Mouse (Mus musculus) CH12.LX (cell line): ENCODE measurements around the gene Gm5431. TPM values are rescaled to one million over a fixed set of nuclear protein-coding genes. Genes with fewer than 3 reads are reported as not detected.
A peak's percentile ranks its signal among the peaks of the same experiment; 100 is the strongest.

Experiments
- DNase-seq: peaks from one replicate; pipeline ENCODE4 v3.0.0-alpha.2; 2013; ENCODE audit errors: extremely low read depth
- H3K27ac ChIP-seq: 2 replicates; pipeline ENCODE4 v1.5.1; 2012; ENCODE audit warnings: low read depth, mild to moderate bottlenecking, control low read depth, moderate library complexity; ENCODE audit not compliant: insufficient read depth
- H3K27me3 ChIP-seq: replicated peaks from 2 replicates; pipeline ENCODE3; 2012; ENCODE audit warnings: inconsistent platforms
- H3K36me3 ChIP-seq, 2 experiments: replicated peaks in 1 of 2; 2 replicates each; pipeline versions ENCODE3 to v1.6.1; 2012; ENCODE audit warnings: inconsistent platforms in 1 of 2, low read length in 1 of 2, mild to moderate bottlenecking in 1 of 2, mixed read lengths in 1 of 2, moderate library complexity in 1 of 2; ENCODE audit not compliant: control insufficient read depth in 1 of 2, insufficient read depth in 1 of 2
- H3K4me1 ChIP-seq, 2 experiments: 2 replicates each; pipeline ENCODE4 v1.6.1; 2012; ENCODE audit warnings: inconsistent platforms in 1 of 2, moderate library complexity in 1 of 2; ENCODE audit not compliant: insufficient read depth in 2 of 2, control insufficient read depth in 1 of 2
- H3K4me2 ChIP-seq: 2 replicates; pipeline ENCODE4 v1.6.1; 2012; ENCODE audit warnings: low read depth, mild to moderate bottlenecking, control low read depth; ENCODE audit not compliant: poor library complexity, insufficient read depth, severe bottlenecking
- H3K4me3 ChIP-seq, 3 experiments: fragments of 150-350 bp in 1 of 3; sonication (generic) in 1 of 3; replicated peaks in 1 of 3; 2 replicates each; pipeline versions ENCODE3 to v1.5.1; 2011 to 2012; ENCODE audit warnings: low read depth in 2 of 3, low read length in 2 of 3, mild to moderate bottlenecking in 2 of 3, moderate library complexity in 2 of 3, control low read depth in 1 of 3, improper control_type of control experiment in 1 of 3, inconsistent platforms in 1 of 3, mixed read lengths in 1 of 3; ENCODE audit not compliant: poor library complexity in 1 of 3
- H3K79me2 ChIP-seq: replicated peaks from 2 replicates; pipeline ENCODE4 v1.6.1; 2012; ENCODE audit warnings: mild to moderate bottlenecking, moderate library complexity; ENCODE audit not compliant: control insufficient read depth, poor library complexity, insufficient read depth, severe bottlenecking; ENCODE audit errors: extremely low read depth
- H3K9ac ChIP-seq: 2 replicates; pipeline ENCODE4 v1.6.1; 2012; ENCODE audit warnings: low read depth, mild to moderate bottlenecking, control low read depth, moderate library complexity; ENCODE audit not compliant: insufficient read depth
- H3K9me3 ChIP-seq: replicated peaks from 2 replicates; pipeline ENCODE3; 2012; ENCODE audit warnings: low read length, inconsistent platforms, mixed read lengths
- CTCF ChIP-seq, 2 experiments: IDR thresholded peaks in 1 of 2; conservative IDR thresholded peaks in 1 of 2; 2 replicates each; pipeline ENCODE4 v1.5.1; 2011 to 2012; ENCODE audit warnings: low read depth in 2 of 2, low read length in 2 of 2, improper control_type of control experiment in 1 of 2, inconsistent platforms in 1 of 2, mild to moderate bottlenecking in 1 of 2, moderate library complexity in 1 of 2
- E2F4 ChIP-seq: IDR thresholded peaks from 2 replicates; pipeline ENCODE4 v1.6.1; 2011; ENCODE audit warnings: low read depth, low read length, improper control_type of control experiment; ENCODE audit not compliant: insufficient replicate concordance
- ELF1 ChIP-seq: IDR thresholded peaks from 2 replicates; pipeline ENCODE4 v1.6.1; 2014; ENCODE audit warnings: low read depth, mild to moderate bottlenecking, inconsistent platforms, low read length, improper control_type of control experiment
- ETS1 ChIP-seq: conservative IDR thresholded peaks from 2 replicates; pipeline ENCODE4 v1.6.1; 2012; ENCODE audit warnings: low read depth, mild to moderate bottlenecking, inconsistent platforms, low read length, improper control_type of control experiment, moderate library complexity
- IRF4 ChIP-seq: IDR thresholded peaks from 2 replicates; pipeline ENCODE4 v1.6.1; 2014; ENCODE audit warnings: low read depth, mild to moderate bottlenecking, inconsistent platforms, low read length, improper control_type of control experiment
- JUND ChIP-seq: conservative IDR thresholded peaks from 2 replicates; pipeline ENCODE4 v1.6.1; 2011; ENCODE audit warnings: low read depth, low read length, improper control_type of control experiment
- KAT2A ChIP-seq: IDR thresholded peaks from 2 replicates; pipeline ENCODE4 v1.6.1; 2012; ENCODE audit warnings: low read length, improper control_type of control experiment, inconsistent platforms; ENCODE audit not compliant: insufficient replicate concordance
- MAFK ChIP-seq: IDR thresholded peaks from 2 replicates; pipeline ENCODE4 v1.6.1; 2011; ENCODE audit warnings: low read length, improper control_type of control experiment; ENCODE audit not compliant: insufficient replicate concordance
- MAX ChIP-seq: IDR thresholded peaks from 2 replicates; pipeline ENCODE4 v1.6.1; 2011; ENCODE audit warnings: low read length, improper control_type of control experiment
- MAZ ChIP-seq: IDR thresholded peaks from 2 replicates; pipeline ENCODE4 v1.6.1; 2012; ENCODE audit warnings: low read depth, mild to moderate bottlenecking, inconsistent platforms, low read length, improper control_type of control experiment, moderate library complexity
- MXI1 ChIP-seq: IDR thresholded peaks from 2 replicates; pipeline ENCODE4 v1.6.1; 2011; ENCODE audit warnings: mild to moderate bottlenecking, low read depth, low read length, improper control_type of control experiment
- NELFE ChIP-seq: IDR thresholded peaks from 2 replicates; pipeline ENCODE4 v1.6.1; 2011; ENCODE audit warnings: low read depth, low read length, improper control_type of control experiment
- POLR2A ChIP-seq: IDR thresholded peaks from 2 replicates; pipeline ENCODE4 v1.6.1; 2011; ENCODE audit warnings: low read depth, mild to moderate bottlenecking, improper control_type of control experiment, low read length
- RAD21 ChIP-seq: IDR thresholded peaks from 2 replicates; pipeline ENCODE4 v1.6.1; 2011; ENCODE audit warnings: low read depth, mild to moderate bottlenecking, low read length, improper control_type of control experiment, moderate library complexity
- SIN3A ChIP-seq: IDR thresholded peaks from 2 replicates; pipeline ENCODE4 v1.6.1; 2012; ENCODE audit warnings: low read length, improper control_type of control experiment, inconsistent platforms
- SMC3 ChIP-seq: IDR thresholded peaks from 2 replicates; pipeline ENCODE4 v1.6.1; 2011; ENCODE audit warnings: low read depth, low read length, improper control_type of control experiment
- TBP ChIP-seq: conservative IDR thresholded peaks from 2 replicates; pipeline ENCODE4 v1.6.1; 2011; ENCODE audit warnings: low read depth, low read length, improper control_type of control experiment
- TCF12 ChIP-seq: IDR thresholded peaks from 2 replicates; pipeline ENCODE4 v1.6.1; 2014; ENCODE audit warnings: low read depth, mild to moderate bottlenecking, inconsistent platforms, low read length, improper control_type of control experiment
- USF1 ChIP-seq: IDR thresholded peaks from 2 replicates; pipeline ENCODE4 v1.6.1; 2014; ENCODE audit warnings: low read depth, mild to moderate bottlenecking, inconsistent platforms, low read length, improper control_type of control experiment
- ZC3H11A ChIP-seq: IDR thresholded peaks from 2 replicates; pipeline ENCODE4 v1.6.1; 2012; ENCODE audit warnings: low read depth, mild to moderate bottlenecking, inconsistent platforms, low read length, improper control_type of control experiment
- ZMIZ1 ChIP-seq: IDR thresholded peaks from 2 replicates; pipeline ENCODE4 v1.6.1; 2012; ENCODE audit warnings: low read depth, mild to moderate bottlenecking, inconsistent platforms, low read length, improper control_type of control experiment
- ZNF384 ChIP-seq: IDR thresholded peaks from 2 replicates; pipeline ENCODE4 v1.6.1; 2012; ENCODE audit warnings: low read depth, low read length, improper control_type of control experiment, inconsistent platforms
- dilution Hi-C: fragments of 300-500 bp; cut with MboI; formaldehyde crosslinking; loops from 2 replicates; pipeline ENCODE4 v1.14.3; 2020; ENCODE audit warnings: low sequenced_read_pairs; ENCODE audit not compliant: extremely low pct_unique_long_range_greater_than_20kb, extremely low pct_ligation_motif_present
- in situ Hi-C: fragments of 300-500 bp; cut with MboI; formaldehyde crosslinking; loops from 3 replicates; pipeline ENCODE4 v1.14.3; 2019; ENCODE audit warnings: low sequenced_read_pairs, low pct_ligation_motif_present, low pct_unique_long_range_greater_than_20kb, mixed read lengths
- polyA plus RNA-seq: library from polyadenylated mRNA; unstranded; fragments of >175 nt; gene quantifications from 2 replicates; pipeline ENCODE4 v1.2.1, GENCODE M21; 2012; ENCODE audit warnings: low read depth; ENCODE audit not compliant: insufficient read length
- total RNA-seq, 2 experiments: library from RNA; depleted of rRNA; stranded (reverse); fragments of 300-350 nt in 1 of 2; fragments of >200 nt in 1 of 2; gene quantifications; 2 replicates each; pipeline ENCODE4 v1.2.3; 2012 to 2014

The Gm5431 gene
- total and polyA plus RNA-seq, 3 experiments, result 0.89 to 4.9 (median 2.0) TPM

- in situ Hi-C loops (loop anchor here (25.0 kb wide), 2 partner anchors 277 to 548 kb away; partner anchors contain the start of gene Olfr1389), dilution Hi-C loops (no loop called here)
- H3K9ac ChIP-seq, result no peak overlapping the region
- peaks cover 12% of the 10 kb centered on the region for H3K79me2 ChIP-seq
- H3K4me1 ChIP-seq, result peaks cover 0 to 15% of the 10 kb centered on the region in 2 experiments; a peak in 2 of 4 replicates
- TF ChIP-seq USF1 (no peak), MAX (no peak), MAZ (no peak), KAT2A (no peak), ZNF384 (no peak), SMC3 (no peak)
- DNase-seq, result no peak
- H3K9me3 ChIP-seq, result no peaks in the 10 kb centered on the region
- H3K36me3 ChIP-seq, result peaks cover 25 to 48% of the 10 kb centered on the region in 2 experiments
- no peaks in the 10 kb centered on the region for H3K27me3 ChIP-seq
- no peak overlapping the region for H3K4me3 ChIP-seq
- H3K4me2 ChIP-seq, result no peak overlapping the region
- H3K27ac ChIP-seq, result no peak overlapping the region
These were observed 38.2 kb downstream of the Gm5431 start for GRCm38 (mm10) chr11:48863808-48864207.

DNA sequence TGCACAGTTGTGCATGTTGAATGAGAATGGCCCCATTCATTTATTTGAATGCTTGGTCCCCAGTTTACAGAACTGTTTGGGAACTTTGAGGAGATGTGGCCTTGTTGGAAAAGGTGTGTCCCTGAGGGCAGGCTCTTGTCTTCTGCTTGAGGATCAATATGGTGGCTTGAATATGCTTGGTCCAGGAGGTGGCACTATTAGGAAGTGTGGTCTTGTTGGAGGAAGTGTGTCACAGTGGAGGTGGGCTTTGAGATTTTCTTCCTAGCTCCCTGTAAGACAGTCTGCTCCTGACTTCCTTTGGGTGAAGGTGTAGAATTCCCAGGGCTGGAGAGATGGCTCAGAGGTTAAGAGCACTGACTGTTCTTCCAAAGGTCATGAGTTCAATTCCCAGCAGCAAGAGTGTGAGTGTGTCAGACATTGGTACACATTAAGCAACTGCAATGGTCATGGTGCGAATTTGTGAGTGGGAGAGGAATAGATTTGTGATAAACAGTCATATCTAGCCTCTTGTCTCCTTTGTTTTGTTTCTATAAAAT lies 39.2 kb downstream of the Gm5431 start:
- dilution Hi-C loops, result no loop called here
- H3K27ac ChIP-seq, result no peak overlapping the region
- in situ Hi-C loops, result loop anchor here (25.0 kb wide), 2 partner anchors 276 to 549 kb away; partner anchors contain the start of gene Olfr1389
- DNase-seq, result no peak
- peaks cover 25 to 44% of the 10 kb centered on the region in 2 experiments for H3K36me3 ChIP-seq
- no peaks in the 10 kb centered on the region for H3K27me3 ChIP-seq
- H3K4me3 ChIP-seq, result no peak overlapping the region
- peaks cover 7% of the 10 kb centered on the region for H3K79me2 ChIP-seq
- H3K9ac ChIP-seq, result no peak overlapping the region
- H3K4me1 ChIP-seq, result peaks cover 0 to 15% of the 10 kb centered on the region in 2 experiments; a peak in 2 of 4 replicates
- no peaks in the 10 kb centered on the region for H3K9me3 ChIP-seq
- TF ChIP-seq ELF1 (peak; percentile 54), MAZ (no peak), MAX (no peak), TBP (peak; percentile 97), SMC3 (peak; percentile 74), ZNF384 (peak; percentile 61; the same call in 1 of the 2 replicates), CTCF (conservative IDR thresholded peaks at IDR 0.05 in 1 of 2, IDR thresholded peaks at IDR 0.05 in 1 of 2; ENCODE audit: low read depth in 2 of 2, low read length in 2 of 2) (peak in 1 of 2 experiments; percentile 61; a peak in 2 of 4 replicates), ZMIZ1 (no peak), RAD21 (peak; percentile 42)
- H3K4me2 ChIP-seq, result no peak overlapping the region

GRCm38 (mm10) chr11:48859014-48859413 lies 43.0 kb downstream of the Gm5431 start:
- Histone ChIP-seq H3K9ac (peak overlapping the region; percentile 59), H3K27ac (no peak overlapping the region), H3K36me3 (peaks cover 0 to 9% of the 10 kb centered on the region in 2 experiments), H3K4me2 (peak overlapping the region; percentile 76), H3K4me3 (peak overlapping the region; percentile 58 to 66 (median 66)), H3K9me3 (peaks cover 3% of the 10 kb centered on the region), H3K4me1 (peaks cover 0 to 22% of the 10 kb centered on the region in 2 experiments; a peak in 2 of 4 replicates), H3K79me2 (no peaks in the 10 kb centered on the region), H3K27me3 (peaks cover 2% of the 10 kb centered on the region)
- in situ Hi-C loops (loop anchor here (5.0 to 25.0 kb wide), 3 partner anchors 72 to 553 kb away; partner anchors contain the start of gene Olfr1389), dilution Hi-C loops (no loop called here)
- peak; percentile 89 for DNase-seq
- peak; percentile 61 for TF ChIP-seq JUND
- TF ChIP-seq NELFE, result peak; percentile 39; the same call in 1 of the 2 replicates
- peak; percentile 72 for TF ChIP-seq ZNF384
- TF ChIP-seq TCF12, result peak; percentile 15; the same call in 1 of the 2 replicates
- TF ChIP-seq POLR2A, result no peak
- TF ChIP-seq ZC3H11A, result peak; percentile 89
- no peak for TF ChIP-seq MAFK
- TF ChIP-seq RAD21, result peak; percentile 100
- peak; percentile 40; the same call in 1 of the 2 replicates for TF ChIP-seq IRF4
- TF ChIP-seq E2F4, result 0 out of 2 replicates have a peak, but pooled peaks have one; percentile 21
- TF ChIP-seq CTCF (conservative IDR thresholded peaks at IDR 0.05 in 1 of 2, IDR thresholded peaks at IDR 0.05 in 1 of 2; ENCODE audit: low read depth in 2 of 2, low read length in 2 of 2), result peak; percentile 69 to 99
- 0 out of 2 replicates have a peak, but pooled peaks have one; percentile 15 for TF ChIP-seq MAX
- TF ChIP-seq SIN3A, result peak; percentile 83; the same call in 1 of the 2 replicates
- TF ChIP-seq KAT2A, result no peak
- TF ChIP-seq ETS1, result no peak
- TF ChIP-seq SMC3, result peak; percentile 90
- TF ChIP-seq ELF1, result 0 out of 2 replicates have a peak, but pooled peaks have one; percentile 26
- TF ChIP-seq MXI1, result peak; percentile 46; the same call in 1 of the 2 replicates
